Mouse (Mus musculus) kidney, postnatal 0 days (tissue): ENCODE results near the gene Aph1a. TPM values are rescaled to one million over a fixed set of nuclear protein-coding genes. Genes with fewer than 3 reads are reported as not detected.
A peak's percentile ranks its signal among the peaks of the same experiment; 100 is the strongest.

ENCODE experiments used
- ATAC-seq: fragments of 200-750 bp; cut with Nextera tagmentation; replicated peaks from 2 replicates; pipeline ENCODE4 v1.8.0; 2017; ENCODE audit warnings: low read depth, moderate number of reproducible peaks, moderate TSS enrichment, moderate library complexity; ENCODE audit not compliant: low FRiP score
- DNase-seq: peaks from one replicate; pipeline ENCODE4 v3.0.0-alpha.2; 2016; ENCODE audit warnings: low spot score
- H3K27ac ChIP-seq: fragments of 300-500 bp; sonication (generic); 2 replicates; pipeline ENCODE4 v1.5.1; 2014; ENCODE audit warnings: mild to moderate bottlenecking
- H3K27me3 ChIP-seq: fragments of 300-500 bp; sonication (generic); 2 replicates; pipeline ENCODE4 v1.6.1; 2014; ENCODE audit warnings: low read length, mixed read lengths; ENCODE audit not compliant: insufficient read depth
- H3K36me3 ChIP-seq: fragments of 300-500 bp; sonication (generic); 2 replicates; pipeline ENCODE4 v1.6.1; 2014; ENCODE audit warnings: low read length, mixed read lengths; ENCODE audit not compliant: insufficient read depth
- H3K4me1 ChIP-seq: fragments of 300-500 bp; sonication (generic); replicated peaks from 2 replicates; pipeline ENCODE4 v1.6.1; 2014; ENCODE audit warnings: antibody characterized with exemption, low read length, mixed read lengths; ENCODE audit not compliant: insufficient read depth
- H3K4me2 ChIP-seq: fragments of 300-500 bp; sonication (generic); 2 replicates; pipeline ENCODE4 v1.6.1; 2014; ENCODE audit warnings: mild to moderate bottlenecking, low read length, moderate library complexity, mixed read lengths
- H3K4me3 ChIP-seq: fragments of 300-500 bp; sonication (generic); replicated peaks from 2 replicates; pipeline ENCODE4 v1.5.1; 2014; ENCODE audit warnings: low read depth, low read length
- H3K9ac ChIP-seq: fragments of 300-500 bp; sonication (generic); 2 replicates; pipeline ENCODE4 v1.6.1; 2014; ENCODE audit warnings: low read depth, low read length
- H3K9me3 ChIP-seq: fragments of 300-500 bp; sonication (generic); replicated peaks from 2 replicates; pipeline ENCODE4 v1.6.1; 2016; ENCODE audit warnings: low read length, inconsistent platforms, mixed read lengths
- CTCF ChIP-seq: IDR thresholded peaks from 2 replicates; pipeline ENCODE4 v1.5.1; 2016; ENCODE audit warnings: antibody characterized with exemption, low read depth, mild to moderate bottlenecking, moderate library complexity
- WGBS: fragments of 180-500 bp; shearing (Covaris S2); extraction: QIAGEN DNeasy Blood & Tissue Kit; methylation state at CpG from one replicate; pipeline ENCODE4 v1.1.7; 2014; 5-methylcytosine and 5-hydroxymethylcytosine counted together
- polyA plus RNA-seq: library from polyadenylated mRNA; unstranded; fragments of >200 nt; fragmentation: Nextera tagmentation; extraction: Ambion mirVana; gene quantifications from 2 replicates; pipeline ENCODE4 v1.2.1, GENCODE M21; 2015

Gene Aph1a
- polyA plus RNA-seq, 1 experiment from 2014 or later, result 48.7 TPM

DNA sequence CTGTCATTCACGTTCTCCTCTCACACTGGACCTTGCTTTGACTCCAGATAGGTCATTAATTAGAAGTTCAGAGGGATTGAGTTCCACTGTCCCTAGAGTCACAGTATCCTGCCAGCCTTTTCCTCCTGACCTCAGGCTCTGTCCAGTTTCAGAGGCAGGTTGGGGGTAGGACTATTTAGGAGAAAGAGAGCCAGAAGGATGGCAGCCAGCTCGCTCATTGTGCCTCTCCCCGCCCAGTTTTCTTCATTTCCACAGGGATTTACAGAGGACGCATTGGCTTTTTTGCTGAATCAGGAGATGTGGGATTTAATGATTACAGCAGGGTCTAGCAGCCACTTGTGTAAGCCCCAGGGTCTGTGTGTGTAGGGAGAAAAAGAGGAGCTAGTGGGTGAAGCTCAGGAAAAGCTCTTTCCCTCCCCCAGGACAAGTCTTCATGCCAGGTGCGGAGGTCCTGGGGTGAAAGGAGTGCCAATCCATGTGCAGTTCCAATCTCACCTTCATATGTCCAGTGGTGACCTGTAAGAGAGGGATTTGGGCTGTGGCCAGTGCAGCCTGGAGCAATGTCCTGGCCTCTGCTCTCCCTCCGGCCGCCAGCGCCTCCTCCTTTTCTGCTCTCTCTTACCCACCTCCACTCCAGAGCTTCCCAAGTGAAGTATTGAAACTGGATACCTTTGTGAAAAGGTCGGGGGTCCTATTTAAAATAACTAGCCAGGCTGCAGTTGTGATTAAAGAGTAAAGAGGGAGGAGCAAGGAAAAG lies 8.0 kb downstream of the Aph1a start:
- peaks cover 13% of the 10 kb centered on the region for H3K4me1 ChIP-seq
- WGBS, result 30% methylated on average over 9 of the region's 9 CpGs

GRCm38 (mm10) chr3:95902373-95902625 lies 8.5 kb downstream of the Aph1a start:
- no peaks in the 10 kb centered on the region for H3K9me3 ChIP-seq
- no peaks in the 10 kb centered on the region for H3K36me3 ChIP-seq
- H3K27me3 ChIP-seq, result no peaks in the 10 kb centered on the region
- 0 out of 2 replicates have a peak overlapping the region, but pooled peaks have one; percentile 13 for H3K27ac ChIP-seq
- DNase-seq (no peak), ATAC-seq (no peak)
- H3K4me3 ChIP-seq, result no peak overlapping the region
- no peak for TF ChIP-seq CTCF
- H3K4me2 ChIP-seq, result no peak overlapping the region
- no peak overlapping the region for H3K9ac ChIP-seq
- peaks cover 13% of the 10 kb centered on the region for H3K4me1 ChIP-seq

More for the DNA sequence above, 8.0 kb downstream of the Aph1a start:
- no peak overlapping the region for H3K9ac ChIP-seq
- no peak overlapping the region for H3K4me2 ChIP-seq
- no peaks in the 10 kb centered on the region for H3K27me3 ChIP-seq
- H3K36me3 ChIP-seq, result no peaks in the 10 kb centered on the region
- H3K4me3 ChIP-seq, result no peak overlapping the region
- no peak for TF ChIP-seq CTCF
- DNase-seq (no peak), ATAC-seq (no peak)
- no peaks in the 10 kb centered on the region for H3K9me3 ChIP-seq
- H3K27ac ChIP-seq, result no peak overlapping the region

DNA sequence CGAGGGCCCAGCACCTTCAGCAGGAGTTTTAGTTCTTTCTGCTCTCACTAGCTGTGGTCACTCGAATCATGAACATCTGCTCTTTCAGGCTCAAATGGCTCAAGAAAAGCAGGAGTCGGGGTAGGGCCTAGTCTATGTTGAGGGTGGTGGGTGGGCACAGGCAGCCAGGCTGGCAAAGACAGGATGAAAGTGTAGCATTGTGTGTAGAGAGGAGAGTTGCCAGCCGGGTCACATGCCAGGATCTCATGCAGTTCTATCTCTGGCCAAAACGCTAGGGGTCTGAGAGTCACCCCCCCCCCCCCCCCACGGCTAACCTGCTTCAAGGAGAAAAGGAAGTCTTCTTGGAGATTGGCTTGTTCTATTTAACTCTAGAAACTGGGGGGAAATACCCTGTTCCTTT lies 8.9 kb downstream of the Aph1a start:
- Histone ChIP-seq H3K27ac (0 out of 2 replicates have a peak overlapping the region, but pooled peaks have one; percentile 13), H3K4me3 (no peak overlapping the region), H3K4me1 (peaks cover 13% of the 10 kb centered on the region), H3K27me3 (no peaks in the 10 kb centered on the region), H3K9me3 (no peaks in the 10 kb centered on the region), H3K4me2 (no peak overlapping the region), H3K36me3 (no peaks in the 10 kb centered on the region), H3K9ac (no peak overlapping the region)
- ATAC-seq (no peak), DNase-seq (no peak)
- TF ChIP-seq CTCF, result no peak
- 30% methylated on average over 6 of the region's 6 CpGs for WGBS

DNA sequence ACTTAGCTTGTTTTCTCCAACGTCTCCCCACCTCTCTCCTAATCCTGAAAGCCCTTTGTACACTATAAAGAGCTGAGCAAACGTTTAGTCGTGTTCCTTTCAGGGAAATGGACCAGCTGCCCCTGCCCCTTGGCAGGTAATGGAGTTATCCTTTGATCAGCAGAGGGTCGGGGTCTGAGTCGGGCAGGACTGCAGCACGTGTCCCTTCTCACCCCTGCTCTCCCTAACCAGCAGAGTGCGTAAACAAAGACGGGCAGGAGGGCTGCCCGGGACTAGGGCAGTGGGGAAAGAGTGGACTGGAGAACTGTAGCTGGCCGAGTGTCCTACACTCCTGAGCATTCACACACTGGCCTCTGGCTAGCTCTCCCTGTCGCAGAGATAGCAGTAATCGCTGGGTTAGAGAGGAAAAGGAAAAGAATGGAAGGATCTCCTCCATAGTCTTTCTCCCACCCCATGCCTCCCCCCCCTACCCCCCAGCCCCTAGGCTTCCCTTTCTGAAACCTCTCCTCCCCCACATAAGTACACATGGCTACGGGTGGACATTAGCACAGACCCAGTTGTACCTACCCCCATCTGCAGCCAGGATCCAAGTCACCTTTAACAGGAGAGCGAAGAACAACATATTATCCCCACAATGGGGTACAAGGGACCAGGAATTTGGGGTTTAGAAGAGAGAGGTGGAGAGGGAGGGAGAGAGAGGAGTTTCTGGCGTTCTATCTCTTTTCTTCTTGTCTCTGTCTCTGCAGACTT lies 10.2 kb downstream of the Aph1a start:
- Histone ChIP-seq H3K4me2 (peak overlapping the region; percentile 57), H3K36me3 (no peaks in the 10 kb centered on the region), H3K4me1 (peaks cover 13% of the 10 kb centered on the region), H3K4me3 (peak overlapping the region; percentile 22; the same call in 1 of the 2 replicates), H3K27ac (peak overlapping the region; percentile 47; the same call in 1 of the 2 replicates), H3K9ac (0 out of 2 replicates have a peak overlapping the region, but pooled peaks have one; percentile 27), H3K9me3 (no peaks in the 10 kb centered on the region), H3K27me3 (no peaks in the 10 kb centered on the region)
- peak; percentile 50; the same call in 1 of the 2 replicates for ATAC-seq
- TF ChIP-seq CTCF, result no peak
- peak; percentile 29 for DNase-seq
- WGBS, result 11% methylated on average over 15 of the region's 15 CpGs

GRCm38 (mm10) chr3:95904568-95904967 lies 10.8 kb downstream of the Aph1a start, which contains the start of gene Car14:
Gene Car14 (minus strand): TSS chr3:95904691.
- WGBS, result 1% methylated on average over 15 of the region's 15 CpGs
- Histone ChIP-seq H3K4me1 (peaks cover 13% of the 10 kb centered on the region), H3K27ac (peak within 1 kb of the TSS; percentile 47; the same call in 1 of the 2 replicates), H3K27me3 (no peaks in the 10 kb centered on the region), H3K4me2 (peak within 1 kb of the TSS; percentile 57), H3K36me3 (no peaks in the 10 kb centered on the region), H3K9ac (peak within 1 kb of the TSS; percentile 27; the same call in 1 of the 2 replicates), H3K9me3 (no peaks in the 10 kb centered on the region), H3K4me3 (peak within 1 kb of the TSS; percentile 22)
- TF ChIP-seq CTCF, result no peak
- no peak for ATAC-seq
- DNase-seq, result peak; percentile 27

- no peak overlapping the region for H3K27ac ChIP-seq
- DNase-seq, result peak; percentile 48
- H3K4me1 ChIP-seq, result peaks cover 13% of the 10 kb centered on the region
- under 1% methylated on average over 18 of the region's 18 CpGs for WGBS
- H3K36me3 ChIP-seq, result no peaks in the 10 kb centered on the region
- H3K4me2 ChIP-seq, result peak overlapping the region; percentile 57
- ATAC-seq, result peak; percentile 38
- no peaks in the 10 kb centered on the region for H3K27me3 ChIP-seq
- peak overlapping the region; percentile 27; the same call in 1 of the 2 replicates for H3K9ac ChIP-seq
- peak overlapping the region; percentile 22 for H3K4me3 ChIP-seq
- no peaks in the 10 kb centered on the region for H3K9me3 ChIP-seq
- TF ChIP-seq CTCF, result no peak
Observed at GRCm38 (mm10) chr3:95905146-95905939, 11.6 kb downstream of the Aph1a start.
